Mouse (Mus musculus): ENCODE results near the gene Exoc7. TPM values are rescaled to one million over a fixed set of nuclear protein-coding genes. Genes with fewer than 3 reads are reported as not detected.

The Exoc7 gene
- polyA plus RNA-seq (2014; fragmentation: Illumina TruSeq; extraction: RNeasy Lipid Tissue Mini Kit (QIAGEN cat#74804); ENCODE audit: low read depth, low replicate concordance), result 7.5 TPM

GRCm38 (mm10) chr11:116307019-116307725, at the start of gene Exoc7:
Gene Exoc7, minus strand, starts transcription at chr11:116307233.

GRCm38 (mm10) chr11:116335244-116336036, 28.4 kb upstream of the Exoc7 start, which contains the start of gene Foxj1:
Gene Foxj1, minus strand, starts transcription at chr11:116335399.

GRCm38 (mm10) chr11:116280751-116281663, 26.0 kb downstream of the Exoc7 start, which contains the start of gene Galr2:
Gene Galr2, plus strand, starts transcription at chr11:116280939.

GRCm38 (mm10) chr11:116274045-116274666, 32.9 kb downstream of the Exoc7 start, which contains the start of gene Srp68:
Gene Srp68, minus strand, starts transcription at chr11:116274217.

Other genes starting within 250 kb of the Exoc7 start
- not detected for gene Unc13d, start 229.3 kb downstream of the Exoc7 start, polyA plus RNA-seq (2014; fragmentation: Illumina TruSeq; extraction: RNeasy Lipid Tissue Mini Kit (QIAGEN cat#74804); ENCODE audit: low read depth, low replicate concordance)
- 15.7 TPM for gene Wbp2, start 220.2 kb downstream of the Exoc7 start, polyA plus RNA-seq (2014; fragmentation: Illumina TruSeq; extraction: RNeasy Lipid Tissue Mini Kit (QIAGEN cat#74804); ENCODE audit: low read depth, low replicate concordance)
- gene Trim47, start 180.0 kb downstream of the Exoc7 start, polyA plus RNA-seq (2014; fragmentation: Illumina TruSeq; extraction: RNeasy Lipid Tissue Mini Kit (QIAGEN cat#74804); ENCODE audit: low read depth, low replicate concordance), result 0.34 TPM
- gene Trim65, start 176.1 kb downstream of the Exoc7 start, polyA plus RNA-seq (2014; fragmentation: Illumina TruSeq; extraction: RNeasy Lipid Tissue Mini Kit (QIAGEN cat#74804); ENCODE audit: low read depth, low replicate concordance), result 4.6 TPM
- gene Mrpl38, start 168.4 kb downstream of the Exoc7 start, polyA plus RNA-seq (2014; fragmentation: Illumina TruSeq; extraction: RNeasy Lipid Tissue Mini Kit (QIAGEN cat#74804); ENCODE audit: low read depth, low replicate concordance), result 3.9 TPM
- gene Fbf1, start 139.1 kb downstream of the Exoc7 start, polyA plus RNA-seq (2014; fragmentation: Illumina TruSeq; extraction: RNeasy Lipid Tissue Mini Kit (QIAGEN cat#74804); ENCODE audit: low read depth, low replicate concordance), result 2.4 TPM
- gene Ten1, start 108.4 kb downstream of the Exoc7 start, polyA plus RNA-seq (2014; fragmentation: Illumina TruSeq; extraction: RNeasy Lipid Tissue Mini Kit (QIAGEN cat#74804); ENCODE audit: low read depth, low replicate concordance), result not detected
- 957 TPM for gene Acox1, start 108.2 kb downstream of the Exoc7 start, polyA plus RNA-seq (2014; fragmentation: Illumina TruSeq; extraction: RNeasy Lipid Tissue Mini Kit (QIAGEN cat#74804); ENCODE audit: low read depth, low replicate concordance)
- not detected for gene Evpl, start 69.2 kb downstream of the Exoc7 start, polyA plus RNA-seq (2014; fragmentation: Illumina TruSeq; extraction: RNeasy Lipid Tissue Mini Kit (QIAGEN cat#74804); ENCODE audit: low read depth, low replicate concordance)
- gene Srp68, start 33.0 kb downstream of the Exoc7 start, polyA plus RNA-seq (2014; fragmentation: Illumina TruSeq; extraction: RNeasy Lipid Tissue Mini Kit (QIAGEN cat#74804); ENCODE audit: low read depth, low replicate concordance), result 7.2 TPM
- not detected for gene Galr2, start 26.3 kb downstream of the Exoc7 start, polyA plus RNA-seq (2014; fragmentation: Illumina TruSeq; extraction: RNeasy Lipid Tissue Mini Kit (QIAGEN cat#74804); ENCODE audit: low read depth, low replicate concordance)
- not detected for gene Foxj1, start 28.2 kb upstream of the Exoc7 start, polyA plus RNA-seq (2014; fragmentation: Illumina TruSeq; extraction: RNeasy Lipid Tissue Mini Kit (QIAGEN cat#74804); ENCODE audit: low read depth, low replicate concordance)
- 0.13 TPM for gene Rnf157, start 105.8 kb upstream of the Exoc7 start, polyA plus RNA-seq (2014; fragmentation: Illumina TruSeq; extraction: RNeasy Lipid Tissue Mini Kit (QIAGEN cat#74804); ENCODE audit: low read depth, low replicate concordance)
- 4.4 TPM for gene Ubald2, start 126.9 kb upstream of the Exoc7 start, polyA plus RNA-seq (2014; fragmentation: Illumina TruSeq; extraction: RNeasy Lipid Tissue Mini Kit (QIAGEN cat#74804); ENCODE audit: low read depth, low replicate concordance)
- not detected for gene Qrich2, start 159.0 kb upstream of the Exoc7 start, polyA plus RNA-seq (2014; fragmentation: Illumina TruSeq; extraction: RNeasy Lipid Tissue Mini Kit (QIAGEN cat#74804); ENCODE audit: low read depth, low replicate concordance)
- gene Prpsap1, start 187.0 kb upstream of the Exoc7 start, polyA plus RNA-seq (2014; fragmentation: Illumina TruSeq; extraction: RNeasy Lipid Tissue Mini Kit (QIAGEN cat#74804); ENCODE audit: low read depth, low replicate concordance), result 28.4 TPM
- gene Sphk1, start 223.7 kb upstream of the Exoc7 start, polyA plus RNA-seq (2014; fragmentation: Illumina TruSeq; extraction: RNeasy Lipid Tissue Mini Kit (QIAGEN cat#74804); ENCODE audit: low read depth, low replicate concordance), result not detected